Mouse (Mus musculus) heart, adult 9 months (tissue): Measurements from ENCODE around the gene 4930404H24Rik.

Source experiments
- DNase-seq, 2 experiments: peaks; one replicate each; pipeline ENCODE4 v3.0.0; 2022; ENCODE audit warnings: low spot score in 2 of 2

Gene 4930404H24Rik

DNA sequence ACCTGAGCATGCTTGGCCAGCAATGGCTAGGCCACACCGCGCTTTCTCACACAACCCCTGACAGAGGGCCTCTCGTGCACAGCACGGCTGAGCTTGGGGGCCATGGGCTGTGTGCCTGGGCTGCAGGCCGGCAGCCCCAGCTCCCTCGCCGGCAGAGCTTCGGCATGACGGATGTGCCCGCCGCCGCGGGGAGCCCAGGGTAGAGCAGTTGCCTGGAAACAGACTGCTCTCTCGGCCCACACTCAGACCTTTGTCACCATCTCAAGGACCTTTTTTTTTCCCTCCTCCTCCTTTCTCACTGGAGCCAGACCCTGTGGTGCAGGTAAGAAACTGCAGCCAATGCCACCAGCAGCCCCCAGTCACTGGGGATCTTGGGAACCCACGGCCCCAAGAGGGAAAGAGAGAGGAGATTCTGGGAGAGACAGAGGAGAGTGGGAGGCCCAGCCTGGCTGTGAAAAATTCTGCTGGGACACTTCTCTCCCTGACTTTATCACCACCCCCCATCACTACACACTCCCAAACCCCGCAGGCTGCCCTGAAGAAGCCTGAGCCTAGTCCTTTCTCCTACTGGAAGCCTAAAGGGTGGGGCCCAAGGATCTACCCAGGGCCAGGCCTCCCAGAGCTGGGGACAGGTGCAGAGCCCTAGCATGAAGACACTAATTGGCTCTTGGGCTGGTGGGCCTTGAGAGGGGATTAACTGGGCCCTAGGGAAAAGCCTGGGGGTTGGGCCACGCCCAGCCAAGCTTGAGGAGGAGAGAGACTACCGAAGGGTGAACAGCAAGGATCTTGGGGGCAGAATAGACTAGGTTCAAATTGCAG, 16.8 kb downstream of the 4930404H24Rik start:
- no peak for DNase-seq

GRCm38 (mm10) chr2:153510136-153510535, 17.5 kb downstream of the 4930404H24Rik start:
- DNase-seq, result no peak

DNA sequence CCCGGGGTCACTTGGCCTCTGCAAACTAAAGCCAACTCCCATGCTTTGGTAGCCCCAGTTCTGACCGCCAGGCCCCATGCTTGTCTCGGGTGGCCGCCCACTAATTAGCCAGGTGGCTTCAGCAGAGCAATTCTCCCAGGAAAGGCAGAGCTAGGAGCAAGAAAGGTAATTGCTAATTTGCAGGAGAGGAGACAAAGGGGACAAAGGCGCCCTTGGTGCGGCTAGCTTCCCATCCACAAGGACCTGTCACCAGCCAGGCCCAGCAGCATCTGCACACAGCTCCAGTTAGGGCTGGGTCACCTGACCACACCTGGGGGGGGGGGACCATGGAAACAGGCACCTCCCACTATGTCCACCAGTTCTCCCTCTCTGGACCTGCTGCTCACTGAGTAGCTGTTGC, 19.0 kb downstream of the 4930404H24Rik start:
- no peak for DNase-seq

- DNase-seq, result no peak
Observed at GRCm38 (mm10) chr2:153512416-153513323, 20.1 kb downstream of the 4930404H24Rik start.

GRCm38 (mm10) chr2:153513983-153514382, 21.4 kb downstream of the 4930404H24Rik start:
- no peak for DNase-seq

DNA sequence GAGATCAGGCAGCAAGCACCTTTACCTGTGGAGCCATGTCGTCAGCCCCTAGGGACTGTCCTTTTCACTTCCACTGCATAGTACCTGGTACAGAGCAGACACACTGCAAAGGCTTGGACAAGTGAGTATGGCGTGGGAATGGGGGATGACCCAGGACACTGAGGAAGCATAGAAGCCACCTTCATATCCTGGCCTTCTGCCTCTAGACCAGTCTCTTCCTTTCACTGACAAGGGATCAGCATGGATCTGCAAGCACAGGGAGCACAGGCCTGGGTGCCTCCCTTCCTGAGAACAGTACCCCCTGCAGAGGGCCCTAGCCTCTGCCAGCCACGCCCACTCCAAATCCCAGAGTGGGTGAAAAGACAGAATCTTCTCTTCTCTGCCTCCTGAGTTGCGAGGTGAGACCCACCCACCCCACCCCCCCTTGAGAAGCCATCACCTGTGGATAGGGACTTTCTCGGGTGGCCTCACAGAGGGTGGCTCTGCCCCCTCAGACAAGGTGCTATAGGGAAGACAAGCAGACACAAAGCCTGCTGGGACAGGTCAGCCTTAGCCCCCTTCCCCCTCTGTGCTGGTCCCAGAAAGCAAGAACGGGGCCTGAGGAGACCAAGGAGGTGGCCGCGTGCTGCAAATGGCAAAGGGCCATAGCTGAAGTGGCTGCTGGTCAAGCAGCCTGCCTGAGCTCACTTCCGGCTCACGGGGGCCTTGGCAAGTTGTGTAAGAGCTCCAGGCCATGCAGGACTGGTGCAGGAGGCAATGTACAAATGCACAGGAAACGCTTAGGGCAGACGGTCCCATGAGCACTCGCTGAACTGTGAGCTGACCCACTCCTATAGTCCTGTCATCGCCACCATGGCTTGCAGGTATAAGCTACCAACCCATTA, 22.1 kb downstream of the 4930404H24Rik start:
- DNase-seq, result no peak

GRCm38 (mm10) chr2:153515582-153515981, 23.0 kb downstream of the 4930404H24Rik start:
- no peak for DNase-seq

DNA sequence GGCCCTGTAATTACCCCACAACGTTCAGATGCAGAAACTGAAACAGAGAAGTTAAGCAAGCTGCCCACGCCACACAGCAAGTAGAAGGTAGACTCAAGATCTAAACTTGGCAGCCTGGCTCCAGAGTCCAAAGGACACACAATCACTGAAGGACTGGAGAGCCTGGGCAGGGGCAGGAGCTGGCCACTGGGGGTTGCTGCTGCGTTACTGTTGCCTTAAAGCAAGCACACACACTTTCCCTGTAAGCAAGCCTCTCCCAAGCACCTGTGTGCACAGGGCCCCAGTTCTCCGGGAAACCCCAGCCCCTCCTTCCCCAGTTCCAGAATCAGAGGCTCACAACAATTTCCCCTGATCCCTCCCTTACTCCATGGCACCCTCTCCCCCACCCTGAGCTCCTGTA, 24.4 kb downstream of the 4930404H24Rik start:
- DNase-seq, result no peak

GRCm38 (mm10) chr2:153520057-153520456, 27.5 kb downstream of the 4930404H24Rik start:
- DNase-seq, result no peak

DNA sequence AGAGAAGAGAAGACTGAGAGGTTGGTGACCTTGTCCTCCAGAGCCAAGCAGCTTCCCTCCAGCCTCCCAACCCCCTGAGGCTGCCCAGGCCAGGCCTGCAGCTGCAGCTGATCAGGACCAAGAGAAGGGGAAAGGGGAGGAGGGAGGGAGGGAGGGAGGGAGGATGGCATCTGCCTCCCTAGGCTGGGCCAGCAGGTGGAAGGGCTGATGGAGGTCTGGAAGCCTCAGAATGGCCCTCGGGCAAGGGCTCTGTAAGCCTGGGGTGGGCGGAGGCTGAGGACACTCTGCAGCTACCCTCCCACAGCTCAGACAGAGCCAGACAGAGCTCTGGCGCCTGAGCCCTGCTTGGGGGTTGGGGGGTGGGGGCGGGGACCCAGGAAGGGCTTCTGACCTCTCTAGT, 29.7 kb downstream of the 4930404H24Rik start:
- DNase-seq, result no peak

GRCm38 (mm10) chr2:153523143-153523542, 30.6 kb downstream of the 4930404H24Rik start:
- no peak for DNase-seq

GRCm38 (mm10) chr2:153523656-153524055, 31.1 kb downstream of the 4930404H24Rik start:
- DNase-seq, result no peak

- DNase-seq, result no peak
Observed at GRCm38 (mm10) chr2:153524727-153525126, 32.1 kb downstream of the 4930404H24Rik start.

DNA sequence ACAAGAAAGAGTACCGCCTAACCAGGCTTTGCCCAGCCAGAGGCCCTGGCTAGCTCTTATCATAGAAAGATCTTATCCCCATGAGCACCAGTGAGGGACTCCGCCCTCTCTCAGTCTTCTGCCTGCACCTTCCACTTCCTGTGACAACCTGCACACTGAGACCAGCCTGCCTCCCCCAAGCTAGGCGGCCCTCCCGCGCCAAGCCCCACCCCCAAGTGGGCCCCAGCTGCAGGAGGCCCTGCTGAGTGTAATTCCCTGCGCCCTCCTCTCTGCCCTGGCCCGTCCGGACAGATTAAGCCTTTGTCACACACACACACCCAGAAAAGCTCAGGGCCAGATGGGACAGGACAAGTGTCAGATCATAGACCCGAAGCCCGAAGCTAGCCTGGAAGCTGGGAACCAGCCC, 33.3 kb downstream of the 4930404H24Rik start:
- DNase-seq, result no peak

DNA sequence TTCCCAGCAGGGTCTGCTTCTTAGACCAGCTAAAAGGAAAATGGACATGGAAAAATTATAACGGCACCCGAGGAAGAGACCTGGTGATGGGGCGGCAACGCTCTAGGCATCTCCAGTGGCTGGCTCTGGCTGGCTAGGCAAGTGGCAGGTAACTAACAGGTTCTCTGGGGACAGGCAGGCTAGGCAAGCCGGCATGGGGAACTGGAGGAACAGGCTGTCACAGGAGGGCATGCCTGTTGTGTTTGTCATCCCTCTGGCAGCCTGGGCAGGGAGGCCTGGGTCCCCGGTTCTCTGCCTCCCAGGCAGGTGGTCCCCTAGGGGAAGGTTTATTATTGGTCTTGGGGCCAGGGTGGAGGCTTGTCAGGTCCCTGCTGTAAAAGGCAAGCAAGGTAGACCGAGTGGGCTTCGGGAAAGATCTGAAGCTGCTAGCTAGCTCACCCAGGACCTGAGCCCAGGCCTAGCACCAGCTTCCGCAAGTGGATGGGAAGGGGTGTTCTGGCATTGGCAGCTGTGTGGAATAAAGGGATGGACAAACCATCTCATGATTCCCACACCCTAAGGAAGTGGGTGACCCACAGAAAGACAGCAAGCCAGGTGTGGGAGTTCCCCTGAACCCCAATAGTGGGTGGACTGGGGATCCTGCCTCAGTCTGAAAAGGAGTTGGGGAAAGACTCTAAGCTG, 34.4 kb downstream of the 4930404H24Rik start:
- no peak for DNase-seq

DNA sequence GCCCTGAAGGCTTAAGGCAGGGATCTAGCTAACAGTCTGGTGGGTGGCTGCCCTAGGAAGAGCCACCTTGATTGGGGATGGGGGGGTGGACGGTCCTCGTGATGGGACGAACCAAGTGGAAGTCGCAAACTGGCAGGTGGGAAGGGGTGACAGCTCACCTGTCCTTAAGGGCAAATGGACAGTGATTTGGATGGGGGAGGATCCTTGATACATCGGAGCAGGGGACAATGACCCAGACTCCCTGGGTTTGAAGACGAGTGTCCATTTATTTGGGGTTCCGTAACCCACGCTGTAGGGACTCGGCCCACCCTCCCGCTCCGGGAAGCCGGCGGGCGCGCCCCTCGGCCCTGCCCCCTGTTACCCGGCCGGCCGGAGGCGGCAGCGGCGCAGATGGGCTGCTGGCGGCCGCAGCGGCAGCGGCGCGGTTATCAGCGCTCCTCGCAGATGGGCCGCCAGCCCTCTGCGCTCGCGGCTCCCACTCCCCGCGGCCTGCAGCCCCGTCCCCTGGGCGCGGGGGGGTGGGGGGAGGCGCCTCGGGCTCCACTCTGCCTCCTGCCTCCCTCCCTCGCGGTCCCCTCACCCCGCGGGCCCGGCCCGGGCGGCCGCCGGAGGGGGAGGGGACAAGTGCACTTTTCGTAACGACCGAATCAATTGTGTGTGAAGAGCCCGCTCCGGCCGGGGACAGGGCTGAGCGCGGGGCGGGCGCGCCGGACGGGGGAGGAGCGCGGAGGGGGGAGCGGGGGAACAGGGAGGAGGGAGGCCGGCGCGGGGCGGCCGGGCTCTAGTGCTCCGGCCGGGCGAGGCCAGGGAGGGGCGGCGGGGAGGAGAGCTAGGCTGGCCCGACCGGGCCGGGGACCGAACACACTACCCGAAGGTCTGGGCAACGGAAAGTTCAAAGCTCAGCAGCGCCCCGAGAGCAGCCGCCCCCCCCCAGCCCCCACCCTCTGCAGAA, 35.3 kb downstream of the 4930404H24Rik start:
- DNase-seq, result peak; percentile 30 to 32

DNA sequence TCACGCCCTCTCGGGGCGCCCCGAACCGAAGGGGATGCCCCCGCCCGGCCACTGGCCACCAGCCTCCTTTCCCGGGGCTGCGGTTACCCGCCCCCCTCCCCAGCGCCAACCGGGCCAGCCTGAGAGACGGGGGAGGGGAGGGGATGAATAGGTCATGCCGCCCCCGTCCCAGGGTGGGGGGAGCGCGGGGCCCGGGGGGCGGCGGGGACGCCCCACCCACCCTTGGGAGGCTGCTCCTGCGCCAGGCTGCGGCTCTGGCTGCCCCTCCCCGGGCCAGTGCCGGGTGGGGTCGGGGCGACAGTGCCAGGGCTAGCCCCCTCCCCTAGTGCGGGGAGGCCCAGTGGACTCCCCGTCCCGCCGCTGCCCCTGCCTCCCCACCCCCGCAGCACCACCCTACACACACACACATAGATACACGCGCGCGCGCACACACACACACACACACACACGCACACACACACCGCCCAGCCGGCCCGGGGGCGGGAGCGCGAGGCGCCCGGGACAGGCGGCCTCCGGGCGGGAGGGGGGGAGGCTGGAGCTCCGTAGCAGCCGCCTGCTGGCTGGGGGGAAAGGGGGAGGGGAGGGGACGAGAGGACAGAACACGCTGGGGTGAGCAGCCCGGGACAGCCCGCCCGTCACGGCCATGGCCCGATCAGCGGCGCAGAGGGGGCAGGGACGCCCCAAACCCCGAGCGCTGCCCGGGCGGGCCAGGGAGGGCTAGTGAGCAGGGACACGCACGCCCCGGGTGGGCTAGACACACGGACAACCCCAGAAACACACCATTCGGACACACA, 36.2 kb downstream of the 4930404H24Rik start:
- DNase-seq, result peak in 1 of 2 experiments; percentile 14

DNA sequence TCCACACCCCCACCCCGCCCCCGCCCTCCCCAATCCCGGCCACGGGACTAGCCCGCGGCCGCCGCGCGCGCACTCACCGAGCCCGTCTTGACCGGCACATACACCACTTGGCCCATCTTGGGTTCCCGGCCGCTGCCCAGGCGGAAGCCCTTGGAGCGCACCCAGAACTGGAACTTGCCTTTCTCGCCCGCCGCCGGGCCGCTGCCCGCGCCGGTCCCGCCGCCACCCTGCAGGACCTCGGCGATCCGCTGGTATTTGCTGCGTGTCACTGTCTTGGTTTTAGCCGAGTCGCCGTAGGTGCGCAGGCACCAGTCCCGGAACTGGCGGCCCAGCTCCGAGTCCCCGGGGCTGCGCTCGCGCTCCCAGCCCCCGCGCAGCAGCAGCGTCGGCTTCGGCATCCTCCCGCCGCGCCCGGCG, 36.8 kb downstream of the 4930404H24Rik start:
- DNase-seq, result peak; percentile 10 to 30
